Mouse (Mus musculus) ovary, postnatal 14 days (tissue): ENCODE data around the gene Flot1.

Experiments
- DNase-seq: peaks from one replicate; pipeline ENCODE4 v3.0.0; 2022; ENCODE audit warnings: low spot score

Gene Flot1

DNA sequence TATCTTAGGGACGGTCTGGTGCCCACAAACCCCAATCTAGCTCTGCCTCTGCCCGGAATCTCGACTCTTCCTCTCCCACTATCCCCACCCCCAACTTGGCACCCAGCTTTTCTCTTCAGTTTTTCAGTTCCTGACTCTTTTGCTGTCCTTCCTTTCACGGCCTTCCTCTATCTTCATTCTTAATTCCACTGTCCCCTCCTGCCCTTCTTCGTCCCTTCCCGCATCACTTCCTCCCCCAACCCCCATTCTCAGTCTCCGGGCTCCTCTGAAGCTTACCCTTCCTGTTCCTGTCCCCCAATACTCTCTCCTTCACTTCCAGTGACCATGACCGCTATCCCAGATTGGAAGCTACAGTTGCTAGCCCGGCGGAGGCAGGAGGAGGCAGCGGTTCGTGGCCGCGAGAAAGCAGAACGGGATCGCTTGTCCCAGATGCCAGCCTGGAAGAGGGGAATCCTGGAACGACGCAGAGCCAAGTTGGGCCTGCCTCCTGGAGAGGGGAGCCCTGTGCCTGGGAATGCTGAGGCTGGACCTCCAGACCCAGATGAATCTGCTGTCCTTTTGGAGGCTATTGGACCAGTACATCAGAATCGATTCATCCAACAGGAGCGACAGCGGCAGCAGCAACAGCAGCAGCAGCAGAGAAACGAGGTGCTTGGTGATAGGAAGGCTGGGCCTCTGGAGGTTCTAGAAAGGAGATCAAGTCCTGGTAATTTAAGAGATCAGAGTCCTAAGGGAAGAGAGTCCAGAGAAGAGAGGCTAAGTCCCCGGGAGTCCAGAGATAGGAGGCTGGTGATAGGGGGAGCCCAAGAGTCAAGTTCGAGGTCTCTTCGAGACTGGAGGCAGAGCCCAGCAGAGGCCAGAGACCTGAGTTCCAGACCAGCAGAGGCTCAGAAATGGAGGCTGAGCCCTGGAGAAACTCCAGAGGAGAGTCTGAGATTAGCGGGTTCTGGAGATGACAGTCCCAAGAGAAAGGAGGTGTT is 44.2 kb downstream of the Flot1 start:
- DNase-seq: no peak

DNA sequence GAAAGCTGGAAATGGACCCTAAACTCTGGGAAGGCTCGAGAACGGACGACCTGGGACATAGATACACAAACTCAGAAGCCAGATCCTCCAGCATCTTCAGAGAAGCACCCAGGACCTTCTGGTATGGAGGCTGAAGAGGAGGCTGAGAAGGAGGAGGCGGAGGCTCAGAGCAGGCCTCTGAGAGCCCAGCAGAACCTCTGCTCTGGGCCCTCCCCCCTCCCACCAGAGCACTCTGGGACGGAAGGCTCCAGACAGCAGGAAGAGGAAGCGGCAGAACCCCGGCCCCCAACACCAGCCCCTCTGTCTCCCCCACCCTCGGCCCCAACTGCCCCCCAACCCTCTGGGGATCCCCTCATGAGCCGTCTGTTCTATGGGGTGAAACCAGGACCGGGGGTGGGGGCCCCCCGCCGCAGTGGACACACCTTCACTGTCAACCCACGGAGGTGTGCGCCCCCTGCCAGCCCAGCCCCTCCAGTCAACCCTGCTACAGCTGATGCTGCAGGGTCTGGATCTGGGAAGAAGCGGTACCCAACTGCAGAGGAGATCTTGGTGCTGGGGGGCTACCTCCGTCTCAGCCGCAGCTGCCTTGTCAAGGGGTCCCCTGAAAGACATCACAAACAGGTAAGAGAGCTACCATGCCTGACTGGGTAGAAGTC is 45.3 kb downstream of the Flot1 start:
- DNase-seq: no peak

DNA sequence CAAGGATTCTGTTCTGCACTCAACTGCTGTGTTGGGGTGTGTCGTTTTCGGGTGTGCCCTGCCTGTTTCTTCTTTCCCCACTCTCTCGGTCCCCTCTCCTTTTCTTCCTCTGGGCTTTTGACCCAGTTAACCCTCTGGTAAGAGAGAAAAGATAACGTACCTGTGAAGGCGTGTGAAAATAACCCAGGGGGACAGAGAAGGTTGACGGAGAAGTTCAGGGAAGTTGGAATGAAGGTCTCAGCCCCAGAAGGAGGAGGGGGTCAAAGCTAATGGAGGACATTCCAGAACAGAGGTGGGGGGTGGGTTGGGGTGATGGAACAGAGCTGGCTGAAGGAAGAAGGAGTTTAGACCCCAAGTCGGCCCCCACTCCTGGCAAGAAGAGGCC is 45.9 kb downstream of the Flot1 start:
- no peak for DNase-seq

DNA sequence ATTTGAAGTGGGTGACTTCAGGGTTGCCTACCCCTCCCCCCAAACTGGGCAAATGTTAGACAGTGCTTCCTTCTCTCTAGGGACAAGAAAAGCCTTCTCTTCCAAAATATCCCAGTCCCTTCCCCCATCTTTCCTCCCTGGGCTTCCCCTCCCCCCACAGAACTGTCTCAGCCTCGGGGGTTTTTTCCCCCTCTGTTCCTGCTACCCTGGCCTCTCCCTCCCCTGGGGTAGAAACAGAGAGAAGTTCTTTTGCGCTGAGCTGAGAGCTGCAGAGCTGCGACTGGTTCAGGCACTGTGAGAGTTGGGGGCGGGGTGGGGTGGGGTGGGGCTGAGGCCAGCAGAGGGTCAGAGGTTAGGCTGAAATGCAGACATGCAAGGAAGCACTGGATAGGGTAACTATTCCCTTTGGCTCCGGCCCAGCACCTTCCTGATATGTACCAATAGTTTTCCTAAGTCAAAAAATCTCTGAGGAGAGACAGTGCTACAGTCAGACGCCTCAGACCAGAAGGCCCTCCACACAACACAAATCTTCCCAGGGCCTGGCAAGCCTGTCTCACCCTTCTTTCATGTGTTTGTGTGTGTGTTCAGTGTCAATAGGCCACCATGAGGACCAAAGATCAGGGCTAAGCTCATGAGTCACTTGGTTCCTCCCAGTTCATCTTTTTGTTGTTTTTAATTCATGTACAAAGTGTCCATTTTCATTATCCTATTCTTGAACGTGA is 46.5 kb downstream of the Flot1 start:
- no peak for DNase-seq

DNA sequence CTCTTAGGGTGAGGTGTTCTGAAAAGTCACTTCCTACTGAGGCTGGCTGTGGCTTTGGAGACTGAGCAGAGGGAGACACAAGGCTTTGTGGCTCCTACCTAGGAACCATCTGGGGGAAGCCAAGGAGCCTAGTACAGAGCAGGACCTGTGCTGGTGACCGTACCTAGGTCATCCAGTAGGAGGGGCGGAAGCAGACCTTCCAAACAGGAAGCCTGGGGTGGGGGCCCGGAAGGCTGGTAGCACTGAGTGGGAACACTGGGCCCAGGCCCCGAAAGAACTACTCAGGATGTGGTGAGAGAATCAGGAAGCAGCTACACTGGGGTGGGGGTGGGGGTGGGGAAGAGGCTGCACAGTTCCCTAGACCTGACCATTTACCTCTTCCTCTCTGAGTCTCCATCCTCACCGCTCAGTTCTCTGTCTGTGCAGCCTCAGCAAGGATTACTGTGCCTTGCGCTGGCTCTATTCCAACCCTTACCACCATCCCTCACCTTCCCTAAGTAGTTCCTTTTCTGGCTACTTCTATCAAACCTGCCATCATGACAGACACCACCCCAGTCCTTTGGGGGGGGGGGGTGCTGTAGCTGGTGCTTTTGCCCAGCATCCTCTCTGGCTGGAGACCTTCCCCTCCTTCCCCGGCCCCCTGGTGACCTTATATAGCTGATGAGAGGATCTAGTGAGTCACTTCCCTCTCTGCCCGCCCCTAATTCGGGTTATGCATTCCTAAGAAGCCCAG is 47.3 kb downstream of the Flot1 start:
- no peak for DNase-seq

DNA sequence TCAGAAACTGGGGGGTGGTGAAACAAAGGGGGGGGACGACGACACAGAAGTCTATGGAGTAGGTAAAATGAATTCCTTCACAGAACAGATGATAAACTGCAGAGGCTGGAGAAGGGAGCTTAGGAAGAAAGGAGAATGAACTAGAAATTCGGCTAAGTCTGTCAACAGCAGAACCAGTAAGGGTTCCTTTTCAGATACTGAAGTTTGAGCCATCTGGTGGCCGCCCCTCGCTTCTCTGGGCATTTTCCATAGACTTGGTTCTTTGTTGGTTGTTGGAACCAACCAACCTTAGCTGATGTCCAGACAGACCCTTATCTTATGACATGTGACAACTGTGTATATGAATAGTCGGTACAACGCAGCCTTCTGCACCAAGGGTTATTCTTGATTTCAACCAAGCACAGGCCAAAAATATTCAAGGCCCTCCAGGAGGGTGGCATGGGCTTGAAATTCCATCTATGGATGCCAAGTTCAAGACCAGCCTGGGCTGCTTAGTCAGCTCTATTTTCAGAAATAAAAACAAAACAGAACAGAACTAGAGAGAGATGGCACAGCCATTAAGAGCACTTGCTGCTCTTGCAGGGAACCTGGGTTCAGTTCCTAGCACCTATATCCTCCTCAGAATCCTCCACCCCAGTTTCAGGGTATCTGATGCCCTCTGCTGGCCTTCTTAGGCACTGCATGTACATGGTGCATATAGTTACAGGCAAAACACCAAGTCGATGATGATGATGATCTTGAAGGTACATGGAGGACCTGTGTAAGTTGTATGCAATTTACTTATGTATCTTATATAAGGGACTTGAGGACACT is 48.1 kb downstream of the Flot1 start:
- no peak for DNase-seq

DNA sequence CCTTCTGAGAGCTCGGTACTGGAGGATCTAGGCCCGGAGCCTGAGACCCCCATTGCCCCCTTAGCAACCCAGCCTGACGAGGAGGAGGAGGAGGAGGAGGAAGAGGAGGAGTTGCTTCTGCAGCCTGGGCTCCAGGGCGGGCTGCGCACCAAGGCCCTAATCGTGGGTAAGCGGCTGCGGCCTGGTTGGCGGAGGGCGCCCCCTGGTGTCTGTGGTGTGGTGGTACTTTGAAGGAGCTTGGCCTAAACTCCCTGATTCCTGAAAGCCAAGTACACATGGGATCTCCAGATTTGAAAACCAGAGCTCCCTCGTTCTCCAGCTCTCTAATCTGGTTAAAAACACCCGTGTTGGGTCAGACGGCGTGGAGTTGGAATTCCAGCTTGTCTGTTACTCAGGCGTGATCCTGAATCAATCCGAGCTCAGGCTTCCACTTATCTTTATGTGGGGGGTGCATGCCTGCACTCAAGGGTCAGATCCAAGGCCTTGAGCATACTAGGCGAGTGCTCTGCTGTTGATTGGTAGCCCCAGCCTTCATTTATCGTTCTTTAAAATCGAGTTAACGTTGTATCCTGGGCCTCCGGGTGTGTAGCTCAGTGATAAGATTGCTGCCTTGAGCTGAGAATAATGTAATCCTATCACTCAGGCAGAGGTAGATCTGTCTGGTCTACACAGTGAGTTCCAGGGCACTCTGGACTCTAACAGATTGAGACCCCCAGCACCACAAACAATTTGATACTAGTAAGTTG is 50.9 kb downstream of the Flot1 start:
- DNase-seq: peak; percentile 91

DNA sequence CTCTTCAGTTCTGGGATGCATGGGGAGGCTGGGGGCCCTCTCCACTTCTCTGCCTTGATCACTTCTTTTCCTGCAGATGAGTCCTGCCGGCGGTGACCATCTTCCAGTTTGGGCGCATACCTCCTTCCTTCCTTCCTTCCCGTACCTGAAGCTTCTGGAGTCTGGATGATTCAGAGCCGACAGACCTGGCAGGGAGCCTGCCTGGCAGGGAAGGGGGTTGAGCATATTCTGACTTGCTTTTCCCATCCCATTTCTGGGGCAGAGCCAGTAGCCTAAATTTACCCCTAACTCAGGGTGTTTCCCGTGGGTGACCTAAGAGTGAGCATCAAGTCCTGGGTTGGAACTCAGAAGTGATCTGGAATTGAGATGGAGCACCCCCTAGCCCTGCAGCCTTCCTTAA is 51.7 kb downstream of the Flot1 start:
- no peak for DNase-seq

DNA sequence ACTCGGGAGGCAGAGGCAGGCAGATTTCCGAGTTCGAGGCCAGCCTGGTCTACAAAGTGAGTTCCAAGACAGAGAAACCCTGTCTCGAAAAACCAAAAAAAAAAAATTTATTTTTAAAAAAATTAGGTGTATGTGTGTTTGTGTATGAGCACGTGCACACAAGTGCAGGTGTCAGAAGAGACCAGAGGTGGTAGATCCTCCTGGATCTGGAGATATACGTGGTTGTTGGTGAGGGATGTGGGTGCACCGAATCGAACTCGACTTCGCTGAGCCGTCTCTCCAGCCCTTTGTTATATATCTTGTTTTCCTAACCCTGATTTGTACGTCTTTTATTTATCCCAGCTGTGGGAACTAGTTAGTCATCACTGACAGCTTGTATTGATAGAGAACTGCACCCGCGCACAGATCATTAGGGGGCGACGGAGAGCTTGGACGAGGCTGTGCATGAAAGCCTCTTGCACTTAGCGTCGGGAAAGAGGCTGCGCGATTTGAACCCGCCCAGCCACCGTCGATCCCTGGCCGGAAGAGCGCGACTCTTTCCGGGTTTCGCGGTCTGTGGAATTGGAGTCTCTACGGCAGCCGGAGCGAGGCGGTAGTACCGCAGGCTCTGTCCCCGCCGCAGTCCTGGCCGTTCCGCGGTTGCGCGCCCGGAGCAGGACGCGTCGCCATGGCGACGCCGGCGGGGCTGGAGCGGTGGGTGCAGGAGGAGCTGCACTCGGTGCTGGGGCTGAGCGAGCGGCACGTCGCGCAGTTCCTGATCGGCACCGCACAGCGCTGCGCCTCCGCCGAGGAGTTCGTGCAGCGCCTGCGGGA is 56.4 kb downstream of the Flot1 start, which contains the start of gene Dhx16:
TSS of gene Dhx16 (plus strand) at position 575 of the 813 bp plus-strand sequence.
- DNase-seq: peak; percentile 90
